8 mouse cellular contexts compared by ENCODE assay signal in genomic region chr2:157471737-157472136, GRCm38 (mm10). TPM values are rescaled to one million over a fixed set of nuclear protein-coding genes. Genes with fewer than 3 reads are reported as not detected.
DNase-seq lines count a peak whose midpoint lies in the region; ATAC-seq and TF ChIP-seq lines count a peak whose summit lies in the region.

No protein-coding gene starts in this region.

- peaks cover 91% of the 10 kb centered on the region for H3K4me1 ChIP-seq in forebrain, embryonic 10.5 days
- H3K4me1 ChIP-seq in forebrain, postnatal 0 days (ENCODE audit: insufficient read depth), result peaks cover 12% of the 10 kb centered on the region; the same call in 1 of the 2 replicates
- peaks cover 54% of the 10 kb centered on the region for H3K4me1 ChIP-seq in neural tube, embryonic 11.5 days (ENCODE audit: control insufficient read depth, insufficient read depth, low read length)
- H3K4me1 ChIP-seq in liver, embryonic 13.5 days (replicated peaks), result 0 out of 2 replicates have a peak, but pooled peaks cover 3% of the 10 kb centered on the region

- ATAC-seq in forebrain, postnatal 0 days, result no peak
- ATAC-seq in neural tube, embryonic 11.5 days (ENCODE audit: insufficient read depth, low FRiP score, low TSS enrichment), result no peak
- no peak for ATAC-seq in liver, embryonic 13.5 days (ENCODE audit: low read depth)
- ATAC-seq in granulocyte monocyte progenitor cell, adult 5-6 weeks (replicated peaks; ENCODE audit: poor library complexity, severe bottlenecking), result no peak

- no peaks in the 10 kb centered on the region for H3K27me3 ChIP-seq in forebrain, embryonic 10.5 days (ENCODE audit: poor library complexity, severe bottlenecking)
- no peaks in the 10 kb centered on the region for H3K27me3 ChIP-seq in forebrain, postnatal 0 days (ENCODE audit: insufficient read depth, low read length)
- H3K27me3 ChIP-seq in neural tube, embryonic 11.5 days (ENCODE audit: control insufficient read depth, insufficient read depth, low read length), result no peaks in the 10 kb centered on the region
- no peaks in the 10 kb centered on the region for H3K27me3 ChIP-seq in liver, embryonic 13.5 days

- peaks cover 57% of the 10 kb centered on the region for H3K36me3 ChIP-seq in forebrain, embryonic 10.5 days (replicated peaks)
- H3K36me3 ChIP-seq in forebrain, postnatal 0 days (ENCODE audit: insufficient read depth), result peaks cover 51% of the 10 kb centered on the region
- peaks cover 13% of the 10 kb centered on the region for H3K36me3 ChIP-seq in neural tube, embryonic 11.5 days (ENCODE audit: control insufficient read depth, insufficient read depth, low read length)
- H3K36me3 ChIP-seq in liver, embryonic 13.5 days, result no peaks in the 10 kb centered on the region

- no peak for TF ChIP-seq CTCF in forebrain, postnatal 0 days (IDR thresholded peaks at IDR 0.05; ENCODE audit: low read depth)

- no peaks in the 10 kb centered on the region for H3K9me3 ChIP-seq in forebrain, embryonic 10.5 days
- no peaks in the 10 kb centered on the region for H3K9me3 ChIP-seq in forebrain, postnatal 0 days (ENCODE audit: low read length)
- no peaks in the 10 kb centered on the region for H3K9me3 ChIP-seq in neural tube, embryonic 11.5 days (ENCODE audit: control insufficient read depth, low read length)
- no peaks in the 10 kb centered on the region for H3K9me3 ChIP-seq in liver, embryonic 13.5 days (replicated peaks)

- peak overlapping the region; percentile 92 for H3K27ac ChIP-seq in forebrain, embryonic 10.5 days
- no peak overlapping the region for H3K27ac ChIP-seq in forebrain, postnatal 0 days (ENCODE audit: low read depth, low read length)
- peak overlapping the region; percentile 97 for H3K27ac ChIP-seq in neural tube, embryonic 11.5 days (ENCODE audit: low read depth, low read length)
- H3K27ac ChIP-seq in liver, embryonic 13.5 days, result peak overlapping the region; percentile 3; the same call in 1 of the 2 replicates

- DNase-seq in forebrain, embryonic 10.5 days (ENCODE audit: extremely low spot score, low spot score), result no peak
- DNase-seq in forebrain, postnatal 0 days, result no peak
- no peak for DNase-seq in neural tube, embryonic 11.5 days (ENCODE audit: low spot score)
- no peak for DNase-seq in neural tube, embryonic 10.5 days (ENCODE audit: extremely low spot score, low spot score)
- no peak for DNase-seq in liver, embryonic 13.5 days
- no peak for DNase-seq in cerebellum, adult 8-10 months
- DNase-seq in right cerebral cortex, postnatal 10 days (ENCODE audit: low spot score in 2 of 2), result no peak

- H3K4me3 ChIP-seq in forebrain, embryonic 10.5 days, result no peak overlapping the region
- no peak overlapping the region for H3K4me3 ChIP-seq in forebrain, postnatal 0 days (ENCODE audit: low read depth, low read length)
- H3K4me3 ChIP-seq in neural tube, embryonic 11.5 days (ENCODE audit: low read depth, low read length), result no peak overlapping the region
- no peak overlapping the region for H3K4me3 ChIP-seq in liver, embryonic 13.5 days (replicated peaks)

- H3K9ac ChIP-seq in forebrain, postnatal 0 days, result no peak overlapping the region
- H3K9ac ChIP-seq in neural tube, embryonic 11.5 days (ENCODE audit: low read length), result peak overlapping the region; percentile 22
- H3K9ac ChIP-seq in liver, embryonic 13.5 days, result no peak overlapping the region

- no peak overlapping the region for H3K4me2 ChIP-seq in forebrain, postnatal 0 days (ENCODE audit: low read depth)
- no peak overlapping the region for H3K4me2 ChIP-seq in neural tube, embryonic 11.5 days (ENCODE audit: low read depth)
- no peak overlapping the region for H3K4me2 ChIP-seq in liver, embryonic 13.5 days

- 53% methylated on average over 6 of the region's 6 CpGs for WGBS in forebrain, embryonic 10.5 days
- 71% methylated on average over 6 of the region's 6 CpGs for WGBS in forebrain, postnatal 0 days
- 62% methylated on average over 6 of the region's 6 CpGs for WGBS in neural tube, embryonic 11.5 days
- WGBS in liver, embryonic 13.5 days (ENCODE audit: insufficient replicate concordance), result 65% methylated on average over 6 of the region's 6 CpGs

RNA-seq across cellular contexts. Expression of gene Src, which starts 53.5 kb away (rescaled TPM):
- polyA plus RNA-seq in forebrain, embryonic 10.5 days (2016; fragmentation: Nextera tagmentation; extraction: Ambion mirVana), result 19.2 and 19.6 TPM in 2 replicates
- total RNA-seq in forebrain, postnatal 0 days (2014; rRNA removed), result 96.0 and 124 TPM in 2 replicates
- 22.8 and 29.1 TPM in 2 replicates for polyA plus RNA-seq in forebrain, postnatal 0 days (2015; fragmentation: Nextera tagmentation; extraction: Ambion mirVana)
- 15.1 and 17.8 TPM in 2 replicates for polyA plus RNA-seq in neural tube, embryonic 11.5 days (2014; fragmentation: Nextera tagmentation; extraction: Ambion mirVana)
- polyA plus RNA-seq in liver, embryonic 13.5 days (2015; fragmentation: Nextera tagmentation; extraction: Ambion mirVana), result 2.0 TPM in 2 replicates
- total RNA-seq in granulocyte monocyte progenitor cell, adult 5-6 weeks (2014; fragmentation: Nextera tagmentation), result 0.49 and 0.90 TPM in 2 replicates
- total RNA-seq in granulocyte monocyte progenitor cell, adult 5-6 weeks (2017), result 0.22 TPM in 1 of 2 replicates, not detected in the other
